Mouse (Mus musculus) ES-Bruce4 (cell line): Measurements from ENCODE around the gene Dtx1.

Source experiments
- CTCF ChIP-seq: IDR thresholded peaks from one replicate; pipeline ENCODE4 v1.8.1; 2011; ENCODE audit warnings: low read depth, low read length
- EP300 ChIP-seq: IDR thresholded peaks from 2 replicates; pipeline ENCODE4 v1.6.1; 2011; ENCODE audit warnings: low read depth, low read length; ENCODE audit not compliant: insufficient read depth
- POLR2A ChIP-seq: IDR thresholded peaks from one replicate; pipeline ENCODE4 v1.8.1; 2011; ENCODE audit warnings: low read length; ENCODE audit not compliant: insufficient read depth

DNA sequence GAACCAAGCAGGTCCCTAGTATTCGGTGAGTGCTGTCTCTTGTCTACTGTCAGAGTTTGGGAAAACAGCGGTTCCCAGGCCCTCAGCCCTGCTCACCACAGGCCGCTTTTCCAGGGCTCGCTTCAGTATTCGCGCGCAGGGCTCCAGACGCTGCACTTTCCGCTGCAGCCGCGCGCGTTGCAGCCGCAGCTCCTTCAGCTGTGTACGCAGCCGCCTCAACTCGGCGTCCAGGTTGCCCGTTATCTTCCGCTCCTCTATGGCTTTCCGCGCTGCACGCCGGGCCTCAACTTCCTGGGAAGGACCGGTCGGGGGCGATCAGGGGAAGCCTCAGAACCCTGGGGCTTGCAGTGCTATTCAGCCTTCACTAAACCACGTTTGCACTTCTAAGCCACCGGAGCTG lies 80.6 kb downstream of the Dtx1 start:
- no peak for TF ChIP-seq CTCF
- no peak for TF ChIP-seq POLR2A
- no peak for TF ChIP-seq EP300
